Mouse (Mus musculus): Measurements from ENCODE around the gene Zbtb22.
"Not testable (repeated sequence)": the region's sequence is repeated elsewhere in the genome, so short reads cannot be mapped to it uniquely, and the experiment has no call there.

Zbtb22 gene

DNA sequence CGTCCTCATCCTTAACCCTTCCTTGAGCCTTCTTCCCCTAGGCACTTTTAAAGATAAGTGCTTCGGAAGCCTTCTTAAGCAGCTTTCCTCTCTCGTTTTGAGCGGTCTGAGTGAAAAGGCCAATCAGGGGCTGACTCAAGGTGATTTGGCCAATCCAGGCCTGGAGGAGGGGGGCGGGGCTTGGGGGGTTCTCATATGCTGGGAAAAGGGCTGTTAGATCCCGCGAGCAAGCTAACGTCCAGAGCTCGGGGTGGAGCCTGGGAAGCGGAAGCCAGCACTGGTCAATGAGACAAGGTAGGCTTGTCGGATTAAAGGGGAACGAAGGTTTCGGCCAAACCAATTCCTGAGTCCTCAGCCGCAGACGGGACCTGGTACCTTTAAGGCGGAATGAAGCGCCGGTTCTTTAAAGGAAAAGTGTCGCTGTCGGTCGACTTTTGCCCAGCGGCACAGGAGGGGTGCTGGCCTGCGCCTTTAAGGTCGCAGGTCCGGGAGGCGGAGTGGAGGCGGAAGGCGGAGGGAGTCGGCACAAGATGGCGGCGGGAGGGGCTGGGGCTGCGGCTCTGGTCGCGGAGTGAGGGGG lies at the start of gene Zbtb22, which contains the start of gene Tapbp:
Gene Zbtb22, plus strand, starts transcription at position 234 of the 580 bp plus-strand sequence.
Gene Tapbp, plus strand, starts transcription at position 229 of the 580 bp plus-strand sequence.
- in situ Hi-C loops (cut with MboI, MseI) = no loop called here

DNA sequence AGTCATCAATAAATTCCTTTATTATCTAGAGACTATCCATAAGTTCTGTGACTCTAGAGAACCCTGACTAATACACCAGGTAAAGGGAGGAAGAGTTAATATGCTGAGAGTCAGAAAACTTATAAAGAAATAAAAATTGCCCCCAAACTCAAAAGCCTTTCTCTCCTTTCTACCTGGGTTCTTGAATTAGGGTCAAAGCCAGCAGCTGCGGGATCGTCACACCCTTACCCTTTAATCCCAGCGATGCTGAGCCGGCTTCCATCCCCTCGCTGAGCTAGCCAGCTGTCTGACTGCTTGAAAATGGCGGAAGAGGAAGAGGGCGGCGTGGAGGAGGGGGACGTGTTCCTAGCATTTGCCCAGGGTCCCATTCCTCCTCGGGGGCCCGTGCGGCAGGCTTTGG lies 42.2 kb upstream of the Zbtb22 start, which contains the start of gene Gm7029:
Gene Gm7029, plus strand, starts transcription at position 301 of the 400 bp plus-strand sequence.
- in situ Hi-C loops (cut with MboI, MseI) = not testable (repeated sequence)

GRCm38 (mm10) chr17:33874411-33874810 lies 41.3 kb upstream of the Zbtb22 start:
- in situ Hi-C loops (cut with MboI, MseI) = no loop called here

DNA sequence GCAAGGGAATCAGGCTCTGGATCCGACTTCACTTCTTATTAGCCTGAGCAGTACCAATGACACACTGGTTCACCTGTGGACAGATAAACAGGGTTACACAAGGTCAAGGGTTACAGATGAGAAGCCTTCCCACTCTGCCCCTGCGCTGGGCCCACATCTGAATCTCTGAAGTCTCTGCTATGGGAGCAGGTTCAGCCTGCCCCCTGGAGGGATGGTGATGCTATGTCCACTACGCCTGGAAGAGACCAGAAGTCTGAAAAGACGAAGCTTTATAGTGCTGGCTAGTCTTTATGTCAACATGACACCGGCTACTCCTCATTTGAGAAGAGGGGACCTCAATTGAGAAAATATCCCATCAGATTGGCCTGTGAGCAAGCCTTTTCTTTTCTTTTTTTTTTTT lies 39.9 kb upstream of the Zbtb22 start:
- in situ Hi-C loops (cut with MboI, MseI) = not testable (repeated sequence)

DNA sequence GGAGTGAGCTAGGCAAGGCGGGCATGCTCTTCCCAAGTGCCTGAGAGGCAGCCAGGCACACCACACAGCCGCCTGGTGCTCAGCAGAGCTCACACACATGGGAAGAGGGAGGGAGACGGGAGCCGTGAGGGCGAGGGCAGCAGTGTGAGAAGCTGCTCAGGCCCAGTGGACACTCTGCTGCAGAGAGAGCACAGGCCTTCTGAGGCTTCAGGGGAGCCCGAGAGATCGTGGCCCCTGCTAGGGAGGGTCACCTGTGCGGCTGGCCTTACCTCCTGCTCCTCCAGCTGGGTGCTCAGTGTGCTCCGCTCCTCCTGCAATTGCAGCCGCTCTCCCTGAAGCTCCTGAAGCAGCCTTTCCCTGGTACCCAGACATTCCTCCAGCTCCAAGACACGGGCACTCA lies 31.4 kb upstream of the Zbtb22 start:
- in situ Hi-C loops (cut with MboI, MseI) = not testable (repeated sequence)

GRCm38 (mm10) chr17:33887802-33888201 lies 27.9 kb upstream of the Zbtb22 start:
- in situ Hi-C loops (cut with MboI, MseI) = not testable (repeated sequence)

DNA sequence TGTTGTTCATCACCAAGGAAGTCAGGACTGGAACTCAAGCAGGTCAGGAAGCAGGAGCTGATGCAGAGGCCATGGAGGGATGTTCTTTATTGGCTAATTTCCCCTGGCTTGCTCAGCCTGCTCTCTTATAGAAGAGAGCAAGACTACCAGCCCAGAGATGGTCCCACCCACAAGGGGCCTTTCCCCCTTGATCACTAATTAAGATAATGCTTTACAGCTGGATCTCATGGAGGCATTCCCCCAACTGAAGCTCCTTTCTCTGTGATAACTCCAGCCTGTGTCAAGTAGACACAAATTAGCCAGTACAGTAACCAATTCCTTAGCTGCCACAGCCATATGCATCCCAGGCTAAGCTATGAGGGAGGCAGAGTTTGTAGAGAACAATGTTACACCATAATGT lies 27.5 kb upstream of the Zbtb22 start:
- in situ Hi-C loops (cut with MboI, MseI) = not testable (repeated sequence)

- in situ Hi-C loops (cut with MboI, MseI) = not testable (repeated sequence)
These were observed 25.7 kb upstream of the Zbtb22 start for GRCm38 (mm10) chr17:33889941-33890532.

GRCm38 (mm10) chr17:33890533-33891059 lies 25.1 kb upstream of the Zbtb22 start, which contains the start of gene Kifc1:
Gene Kifc1, minus strand, starts transcription at chr17:33890661.
- in situ Hi-C loops (cut with MboI, MseI) = no loop called here

- in situ Hi-C loops (cut with MboI, MseI) = no loop called here
These were observed 24.3 kb upstream of the Zbtb22 start for GRCm38 (mm10) chr17:33891357-33891756.

- in situ Hi-C loops (cut with MboI, MseI) = not testable (repeated sequence)
These were observed 23.8 kb upstream of the Zbtb22 start for GRCm38 (mm10) chr17:33891892-33892291.

DNA sequence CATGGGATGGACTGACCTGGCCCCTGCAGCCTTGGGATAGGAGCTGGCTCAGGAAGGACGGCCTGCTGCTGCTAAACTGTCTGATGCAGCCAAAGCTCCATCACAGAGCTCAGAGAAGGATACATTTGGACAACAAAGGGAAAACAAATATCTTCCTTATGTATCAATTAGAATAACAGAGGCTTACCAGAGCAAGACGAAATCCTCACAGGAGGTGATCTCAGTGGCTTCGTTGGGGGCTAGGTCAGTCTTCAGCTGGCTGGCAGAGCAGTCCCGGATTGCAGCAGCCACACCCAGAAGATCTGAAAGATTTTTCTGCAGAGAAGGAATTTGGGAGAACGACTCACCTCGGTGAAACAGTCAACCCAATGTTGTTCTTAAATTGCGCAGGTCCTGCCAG lies 23.3 kb upstream of the Zbtb22 start:
- in situ Hi-C loops (cut with MboI, MseI) = no loop called here

GRCm38 (mm10) chr17:33893011-33893410 lies 22.7 kb upstream of the Zbtb22 start:
- in situ Hi-C loops (cut with MboI, MseI) = not testable (repeated sequence)

DNA sequence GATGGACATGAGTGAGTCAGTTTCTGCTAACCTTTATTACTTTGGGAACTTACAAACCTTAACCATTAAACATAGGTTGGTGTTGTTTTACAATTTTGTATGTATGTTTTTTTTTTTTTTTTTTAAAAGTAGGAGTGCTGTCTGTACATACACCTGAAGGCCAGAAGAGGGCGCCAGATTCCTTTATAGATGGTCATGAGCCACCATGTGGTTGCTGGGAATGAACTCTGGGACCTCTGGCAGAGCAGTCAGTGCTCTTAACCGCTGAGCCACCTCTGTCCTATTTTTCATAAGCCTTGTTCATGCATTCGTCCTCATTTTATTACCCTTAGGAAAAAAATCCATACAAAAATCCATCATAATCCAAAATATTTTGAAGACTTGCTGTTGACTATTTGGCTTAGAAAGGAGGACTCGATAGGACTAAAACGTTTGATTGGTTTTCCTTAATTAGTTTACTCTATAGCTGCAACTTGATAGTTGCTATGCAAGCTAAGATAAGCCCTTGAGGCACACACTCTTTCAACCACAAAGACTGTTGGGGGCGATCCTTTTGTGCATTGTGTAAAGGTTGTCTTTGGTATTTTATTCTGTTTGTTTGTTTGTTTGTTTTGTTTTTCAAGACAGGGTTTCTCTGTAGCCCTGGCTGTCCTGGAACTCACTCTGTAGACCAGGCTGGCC lies 18.4 kb upstream of the Zbtb22 start:
- in situ Hi-C loops (cut with MboI, MseI) = no loop called here

DNA sequence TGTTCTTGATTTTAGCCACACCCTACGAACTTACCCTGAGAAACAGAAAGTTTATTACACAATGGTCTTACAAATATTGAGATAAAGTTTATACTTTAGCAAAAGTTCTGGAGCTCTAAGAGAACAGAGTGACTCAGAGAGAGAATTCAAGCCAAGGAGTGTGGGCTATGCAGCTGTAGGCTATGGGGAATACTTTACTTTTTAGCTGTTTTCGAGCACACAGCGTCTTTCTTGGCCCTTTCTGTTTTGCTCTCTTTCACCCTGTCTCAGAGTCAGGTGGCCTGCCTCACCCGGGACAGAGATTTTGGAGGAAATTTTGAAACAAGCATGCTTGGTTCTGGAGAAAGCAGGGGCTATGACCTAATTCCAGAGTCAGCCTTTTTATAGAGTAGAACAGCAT lies 17.5 kb upstream of the Zbtb22 start:
- in situ Hi-C loops (cut with MboI, MseI) = not testable (repeated sequence)

- in situ Hi-C loops (cut with MboI, MseI) = no loop called here
These were observed 16.1 kb upstream of the Zbtb22 start for GRCm38 (mm10) chr17:33899642-33900041.

DNA sequence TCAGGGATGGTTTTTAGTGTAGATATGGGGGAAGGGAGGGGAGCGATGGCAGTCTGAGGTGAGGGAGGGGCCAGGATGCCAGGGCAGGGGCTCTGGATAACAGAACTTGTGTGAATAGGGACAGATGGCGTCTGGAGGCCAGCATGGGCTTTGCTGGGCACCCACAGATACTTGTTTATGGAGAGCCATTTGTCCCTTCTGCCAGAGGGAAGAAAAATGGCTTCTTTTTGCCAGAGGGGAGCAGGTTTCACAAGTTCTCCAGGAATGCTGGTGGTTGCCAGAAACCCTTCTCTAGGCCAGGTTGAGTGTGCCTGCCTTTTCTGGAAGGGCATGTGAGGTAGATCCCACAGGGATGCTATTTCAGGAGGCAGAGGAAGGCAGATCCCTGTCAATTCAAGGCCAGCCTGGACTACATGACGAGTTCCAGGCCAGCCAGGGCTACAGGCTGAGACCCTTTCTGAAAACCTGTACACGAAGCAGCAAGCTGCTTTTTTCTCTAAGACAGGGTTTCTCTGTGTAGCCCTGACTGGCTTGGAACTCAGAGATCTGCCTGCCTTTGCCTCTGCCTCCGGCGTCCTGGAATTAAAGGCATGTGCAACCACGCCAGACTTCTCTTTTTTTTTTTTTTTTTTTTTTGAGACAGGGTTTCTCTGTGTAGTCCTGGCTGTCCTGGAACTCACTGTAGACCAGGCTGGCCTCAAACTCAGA lies 15.3 kb upstream of the Zbtb22 start:
- in situ Hi-C loops (cut with MboI, MseI) = no loop called here

DNA sequence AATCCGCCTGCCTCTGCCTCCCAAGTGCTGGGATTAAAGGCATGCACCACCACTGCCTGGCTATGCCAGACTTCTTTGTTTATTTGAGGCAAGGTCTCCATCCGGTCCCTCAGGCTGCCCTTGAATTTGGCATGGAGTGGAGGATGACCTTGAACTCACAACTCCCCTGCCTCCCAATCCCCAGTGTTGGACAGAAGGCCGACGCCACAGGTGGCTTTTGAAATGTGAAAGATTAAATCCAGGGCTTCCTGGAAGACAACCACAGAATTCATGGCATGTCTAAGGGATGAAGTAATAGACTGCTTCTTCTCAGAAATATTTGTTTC lies 14.8 kb upstream of the Zbtb22 start:
- in situ Hi-C loops (cut with MboI, MseI) = no loop called here

- in situ Hi-C loops (cut with MboI, MseI) = no loop called here
These were observed 14.1 kb upstream of the Zbtb22 start for GRCm38 (mm10) chr17:33901653-33902052.

DNA sequence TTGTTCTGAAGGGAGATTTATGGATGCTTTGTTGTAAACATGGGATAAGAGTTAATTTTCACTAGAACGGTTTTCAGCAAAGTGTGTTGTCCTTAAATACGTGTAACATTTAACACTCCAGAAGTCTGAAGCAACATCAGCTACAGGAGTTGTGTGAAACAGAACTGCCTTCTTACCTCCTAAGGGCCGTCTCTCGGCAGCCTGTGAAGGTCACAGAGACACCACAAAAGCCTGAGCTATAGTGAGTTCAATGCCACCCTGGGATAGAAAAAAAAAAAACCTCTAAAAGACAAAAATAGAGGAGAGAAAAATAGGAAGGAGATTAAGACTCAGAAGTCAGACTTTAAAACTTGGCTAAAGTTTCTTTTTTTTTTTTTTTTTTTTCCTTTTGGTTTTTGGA lies 13.6 kb upstream of the Zbtb22 start:
- in situ Hi-C loops (cut with MboI, MseI) = no loop called here

DNA sequence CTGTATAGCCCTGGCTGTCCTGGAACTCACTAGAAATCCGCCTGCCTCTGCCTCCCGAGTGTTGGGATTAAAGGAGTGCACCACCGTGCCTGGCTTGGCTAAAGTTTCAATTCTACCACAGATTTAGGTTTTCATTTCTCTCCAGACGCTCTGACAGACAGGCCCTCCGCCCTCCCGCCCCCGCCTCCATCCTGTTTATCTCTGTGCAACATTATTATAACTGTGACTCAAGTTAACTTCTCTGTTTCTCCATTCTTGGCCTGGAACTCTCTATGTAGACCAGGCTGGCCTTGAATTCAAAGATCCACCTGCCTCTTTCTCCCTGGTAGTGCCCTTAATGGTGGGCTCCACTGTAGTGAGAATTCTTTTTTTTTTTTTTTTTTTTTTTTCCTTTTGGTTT lies 13.2 kb upstream of the Zbtb22 start:
- in situ Hi-C loops (cut with MboI, MseI) = no loop called here

Data from T-helper 1 cell (primary cell).